Mouse (Mus musculus) neural tube, embryonic 12.5 days (tissue): ENCODE measurements around the gene Dnah6. TPM values are rescaled to one million over a fixed set of nuclear protein-coding genes. Genes with fewer than 3 reads are reported as not detected.
A peak's percentile ranks its signal among the peaks of the same experiment; 100 is the strongest.

Experiments used
- ATAC-seq: fragments of 200-750 bp; cut with Nextera tagmentation; 2 replicates; pipeline ENCODE4 v1.8.0; 2017; ENCODE audit warnings: low read depth, mild to moderate bottlenecking, moderate TSS enrichment, moderate library complexity; ENCODE audit not compliant: low FRiP score
- H3K27ac ChIP-seq: fragments of 300-500 bp; sonication (generic); 2 replicates; pipeline ENCODE4 v1.5.1; 2016
- H3K27me3 ChIP-seq: fragments of 300-500 bp; sonication (generic); replicated peaks from 2 replicates; pipeline ENCODE4 v1.6.1; 2016; ENCODE audit warnings: mild to moderate bottlenecking
- H3K36me3 ChIP-seq: fragments of 300-500 bp; sonication (generic); 2 replicates; pipeline ENCODE4 v1.6.1; 2016; ENCODE audit warnings: mild to moderate bottlenecking
- H3K4me1 ChIP-seq: fragments of 300-500 bp; sonication (generic); 2 replicates; pipeline ENCODE4 v1.6.1; 2016
- H3K4me2 ChIP-seq: fragments of 300-500 bp; sonication (generic); replicated peaks from 2 replicates; pipeline ENCODE4 v1.6.1; 2016; ENCODE audit warnings: mild to moderate bottlenecking
- H3K4me3 ChIP-seq: fragments of 300-500 bp; sonication (generic); 2 replicates; pipeline ENCODE4 v1.5.1; 2016
- H3K9ac ChIP-seq: fragments of 300-500 bp; sonication (generic); 2 replicates; pipeline ENCODE4 v1.6.1; 2016; ENCODE audit warnings: mild to moderate bottlenecking
- H3K9me3 ChIP-seq: fragments of 300-500 bp; sonication (generic); 2 replicates; pipeline ENCODE4 v1.6.1; 2016; ENCODE audit warnings: mild to moderate bottlenecking
- WGBS: fragments of 180-500 bp; shearing (Covaris S2); methylation state at CpG from one replicate; pipeline ENCODE4 v1.1.7; 2016; 5-methylcytosine and 5-hydroxymethylcytosine counted together
- polyA plus RNA-seq: library from polyadenylated mRNA; unstranded; fragments of >200 nt; fragmentation: Nextera tagmentation; extraction: Ambion mirVana; gene quantifications from 2 replicates; pipeline ENCODE4 v1.2.1, GENCODE M21; 2016

Gene Dnah6
- 0.04 and 0.05 TPM in 2 replicates for polyA plus RNA-seq

GRCm38 (mm10) chr6:73221189-73221957, at the start of gene Dnah6:
Dnah6 (minus strand) TSS chr6:73221651.
- Histone ChIP-seq H3K4me2 (peak within 1 kb of the TSS; percentile 64), H3K36me3 (no peaks in the 10 kb centered on the region), H3K4me3 (peak within 1 kb of the TSS; percentile 35), H3K27me3 (no peaks in the 10 kb centered on the region), H3K27ac (no peak within 1 kb of the TSS), H3K9me3 (no peaks in the 10 kb centered on the region), H3K4me1 (peaks cover 3% of the 10 kb centered on the region), H3K9ac (no peak within 1 kb of the TSS)
- peak; percentile 99 for ATAC-seq
- 33% methylated on average over 25 of the region's 25 CpGs for WGBS

- Histone ChIP-seq H3K9ac (no peak overlapping the region), H3K4me2 (no peak overlapping the region), H3K4me3 (no peak overlapping the region), H3K4me1 (no peaks in the 10 kb centered on the region), H3K27ac (no peak overlapping the region), H3K9me3 (no peaks in the 10 kb centered on the region), H3K27me3 (no peaks in the 10 kb centered on the region), H3K36me3 (peaks cover 60% of the 10 kb centered on the region)
- ATAC-seq, result no peak
- 96% methylated on average over 3 of the region's 3 CpGs for WGBS
These were observed 47.9 kb upstream of the Dnah6 start for GRCm38 (mm10) chr6:73269374-73269773.

- no peaks in the 10 kb centered on the region for H3K9me3 ChIP-seq
- H3K4me1 ChIP-seq, result no peaks in the 10 kb centered on the region
- WGBS, result 92% methylated on average over 8 of the region's 8 CpGs
- H3K27ac ChIP-seq, result no peak overlapping the region
- no peaks in the 10 kb centered on the region for H3K27me3 ChIP-seq
- H3K4me3 ChIP-seq, result no peak overlapping the region
- H3K36me3 ChIP-seq, result peaks cover 68% of the 10 kb centered on the region
- H3K4me2 ChIP-seq, result no peak overlapping the region
- no peak overlapping the region for H3K9ac ChIP-seq
- ATAC-seq, result no peak
These were observed 46.4 kb upstream of the Dnah6 start for GRCm38 (mm10) chr6:73267738-73268311.

- Histone ChIP-seq H3K4me3 (no peak overlapping the region), H3K36me3 (peaks cover 53% of the 10 kb centered on the region), H3K4me1 (no peaks in the 10 kb centered on the region), H3K27ac (no peak overlapping the region), H3K4me2 (no peak overlapping the region), H3K9me3 (no peaks in the 10 kb centered on the region), H3K27me3 (no peaks in the 10 kb centered on the region), H3K9ac (no peak overlapping the region)
- ATAC-seq, result no peak
- 61% methylated on average over 2 of the region's 2 CpGs for WGBS
These were observed 43.4 kb upstream of the Dnah6 start for GRCm38 (mm10) chr6:73264801-73265200.

GRCm38 (mm10) chr6:73260110-73260509, 38.7 kb upstream of the Dnah6 start:
- Histone ChIP-seq H3K27ac (no peak overlapping the region), H3K36me3 (peaks cover 62% of the 10 kb centered on the region), H3K4me1 (no peaks in the 10 kb centered on the region), H3K9ac (no peak overlapping the region), H3K4me3 (no peak overlapping the region), H3K27me3 (no peaks in the 10 kb centered on the region), H3K9me3 (no peaks in the 10 kb centered on the region), H3K4me2 (no peak overlapping the region)
- 89% methylated on average over 6 of the region's 6 CpGs for WGBS
- no peak for ATAC-seq

GRCm38 (mm10) chr6:73257068-73257467, 35.6 kb upstream of the Dnah6 start:
- Histone ChIP-seq H3K4me3 (no peak overlapping the region), H3K27ac (no peak overlapping the region), H3K9ac (no peak overlapping the region), H3K36me3 (peaks cover 41% of the 10 kb centered on the region), H3K9me3 (no peaks in the 10 kb centered on the region), H3K27me3 (no peaks in the 10 kb centered on the region), H3K4me1 (peaks cover 5% of the 10 kb centered on the region; the same call in 1 of the 2 replicates), H3K4me2 (no peak overlapping the region)
- no peak for ATAC-seq
- 93% methylated on average over 7 of the region's 7 CpGs for WGBS

- WGBS, result 78% methylated on average over 9 of the region's 9 CpGs
These were observed 33.1 kb upstream of the Dnah6 start for GRCm38 (mm10) chr6:73254307-73255228.

DNA sequence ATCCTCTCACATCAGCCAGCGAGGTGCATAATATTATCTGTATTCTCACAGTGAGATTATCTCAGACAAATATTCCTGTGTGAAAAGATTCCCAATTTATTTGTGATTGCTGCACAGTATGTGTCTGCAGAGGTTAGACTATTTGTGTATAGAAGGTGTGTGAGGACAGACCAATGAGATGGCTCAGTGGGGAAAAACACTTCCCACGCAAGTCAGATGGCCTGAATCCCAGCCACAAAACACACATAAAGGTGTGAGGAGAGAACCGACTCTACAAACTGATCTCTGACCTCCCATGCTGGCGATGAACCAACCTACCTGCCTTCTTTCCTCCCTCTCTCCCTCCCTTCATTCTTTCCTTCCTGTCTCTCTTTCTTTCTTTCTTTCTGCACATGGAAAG, 32.1 kb upstream of the Dnah6 start:
- H3K9me3 ChIP-seq, result no peaks in the 10 kb centered on the region
- H3K27me3 ChIP-seq, result no peaks in the 10 kb centered on the region
- H3K36me3 ChIP-seq, result peaks cover 16% of the 10 kb centered on the region; the same call in 1 of the 2 replicates
- 86% methylated on average over 4 of the region's 4 CpGs for WGBS
- no peak overlapping the region for H3K4me2 ChIP-seq
- no peak for ATAC-seq
- no peak overlapping the region for H3K27ac ChIP-seq
- peaks cover 15% of the 10 kb centered on the region for H3K4me1 ChIP-seq
- no peak overlapping the region for H3K4me3 ChIP-seq
- no peak overlapping the region for H3K9ac ChIP-seq

More at GRCm38 (mm10) chr6:73254307-73255228, 33.1 kb upstream of the Dnah6 start:
- peaks cover 25% of the 10 kb centered on the region; the same call in 1 of the 2 replicates for H3K36me3 ChIP-seq
- H3K4me3 ChIP-seq, result no peak overlapping the region
- H3K27me3 ChIP-seq, result no peaks in the 10 kb centered on the region
- H3K27ac ChIP-seq, result no peak overlapping the region
- H3K4me1 ChIP-seq, result peaks cover 9% of the 10 kb centered on the region
- no peak overlapping the region for H3K9ac ChIP-seq
- no peaks in the 10 kb centered on the region for H3K9me3 ChIP-seq
- ATAC-seq, result no peak
- no peak overlapping the region for H3K4me2 ChIP-seq

- H3K4me1 ChIP-seq, result peaks cover 15% of the 10 kb centered on the region
- peaks cover 11% of the 10 kb centered on the region; the same call in 1 of the 2 replicates for H3K36me3 ChIP-seq
- ATAC-seq, result no peak
- H3K9ac ChIP-seq, result no peak overlapping the region
- no peaks in the 10 kb centered on the region for H3K27me3 ChIP-seq
- no peak overlapping the region for H3K27ac ChIP-seq
- no peak overlapping the region for H3K4me2 ChIP-seq
- H3K4me3 ChIP-seq, result no peak overlapping the region
- WGBS, result 96% methylated on average over 2 of the region's 2 CpGs
- no peaks in the 10 kb centered on the region for H3K9me3 ChIP-seq
These were observed 31.6 kb upstream of the Dnah6 start for GRCm38 (mm10) chr6:73253006-73253405.

GRCm38 (mm10) chr6:73252396-73252795, 30.9 kb upstream of the Dnah6 start:
- Histone ChIP-seq H3K36me3 (peaks cover 7% of the 10 kb centered on the region; the same call in 1 of the 2 replicates), H3K4me1 (peaks cover 15% of the 10 kb centered on the region), H3K4me2 (no peak overlapping the region), H3K4me3 (no peak overlapping the region), H3K9me3 (no peaks in the 10 kb centered on the region), H3K9ac (no peak overlapping the region), H3K27ac (no peak overlapping the region), H3K27me3 (no peaks in the 10 kb centered on the region)
- ATAC-seq, result no peak

DNA sequence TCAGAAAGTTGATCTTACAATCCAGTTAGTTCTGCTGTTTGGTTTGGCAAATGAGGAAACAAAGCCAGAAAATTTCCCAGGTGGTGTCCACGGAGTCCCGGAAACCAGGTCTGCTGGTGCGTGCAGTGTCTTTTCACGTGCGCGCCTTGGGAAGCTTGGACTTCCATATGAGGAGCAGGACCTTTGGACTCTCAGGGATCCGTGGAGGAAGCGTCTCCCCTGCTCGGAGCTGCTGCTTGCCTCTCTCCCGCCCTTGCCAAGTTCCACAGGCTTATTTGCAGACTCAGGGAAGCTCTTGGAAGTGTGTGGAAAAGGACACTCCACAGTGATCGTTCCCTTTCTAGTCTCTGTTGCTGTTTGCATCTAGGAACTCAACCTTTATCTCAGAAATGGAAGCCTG, 29.9 kb upstream of the Dnah6 start:
- no peaks in the 10 kb centered on the region for H3K36me3 ChIP-seq
- no peak overlapping the region for H3K4me2 ChIP-seq
- no peak overlapping the region for H3K4me3 ChIP-seq
- peaks cover 15% of the 10 kb centered on the region for H3K4me1 ChIP-seq
- H3K9ac ChIP-seq, result no peak overlapping the region
- no peak for ATAC-seq
- no peak overlapping the region for H3K27ac ChIP-seq
- H3K27me3 ChIP-seq, result no peaks in the 10 kb centered on the region
- 96% methylated on average over 11 of the region's 11 CpGs for WGBS
- H3K9me3 ChIP-seq, result no peaks in the 10 kb centered on the region

DNA sequence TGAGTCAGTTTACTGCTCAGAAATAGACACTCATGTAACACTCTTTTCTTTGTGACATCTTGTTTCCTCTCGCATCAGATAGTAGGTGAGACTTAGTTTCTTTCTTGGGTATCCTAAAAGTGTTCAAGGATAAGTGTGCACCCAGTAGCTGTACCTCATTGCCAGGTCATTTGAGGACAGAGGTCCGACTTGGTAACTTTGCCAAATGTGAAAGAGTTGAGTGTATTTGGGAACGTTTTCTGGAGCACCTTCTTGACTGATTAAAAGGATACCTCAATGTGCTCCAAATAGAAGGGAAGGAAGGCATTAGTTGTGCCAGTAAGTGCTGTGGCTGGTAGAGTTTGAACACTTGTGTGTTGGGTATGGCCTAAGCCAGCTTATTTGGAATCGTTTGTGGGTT, 28.4 kb upstream of the Dnah6 start:
- WGBS, result 84% methylated on average over 4 of the region's 4 CpGs
- peaks cover 13% of the 10 kb centered on the region for H3K4me1 ChIP-seq
- H3K27ac ChIP-seq, result no peak overlapping the region
- no peak for ATAC-seq
- H3K9me3 ChIP-seq, result no peaks in the 10 kb centered on the region
- H3K4me3 ChIP-seq, result no peak overlapping the region
- no peaks in the 10 kb centered on the region for H3K36me3 ChIP-seq
- H3K9ac ChIP-seq, result no peak overlapping the region
- no peaks in the 10 kb centered on the region for H3K27me3 ChIP-seq
- peak overlapping the region; percentile 78 for H3K4me2 ChIP-seq
